Mouse (Mus musculus) thymus, adult 2 months (tissue): Measurements from ENCODE around the gene Myo1c.

Source experiments
- CTCF ChIP-seq: fragments of 200-500 bp; IDR thresholded peaks from 2 replicates; pipeline ENCODE4 v1.5.1; 2012; ENCODE audit warnings: mild to moderate bottlenecking, control low read depth, low read length, moderate library complexity, borderline replicate concordance; ENCODE audit not compliant: control insufficient read depth, poor library complexity, insufficient read depth; ENCODE audit errors: extremely low read depth
- POLR2A ChIP-seq: fragments of 200-500 bp; IDR thresholded peaks from 2 replicates; pipeline ENCODE4 v1.6.1; 2012; ENCODE audit warnings: mild to moderate bottlenecking, low read length, control low read depth, moderate library complexity; ENCODE audit not compliant: control insufficient read depth, poor library complexity, insufficient read depth; ENCODE audit errors: extremely low read depth

DNA sequence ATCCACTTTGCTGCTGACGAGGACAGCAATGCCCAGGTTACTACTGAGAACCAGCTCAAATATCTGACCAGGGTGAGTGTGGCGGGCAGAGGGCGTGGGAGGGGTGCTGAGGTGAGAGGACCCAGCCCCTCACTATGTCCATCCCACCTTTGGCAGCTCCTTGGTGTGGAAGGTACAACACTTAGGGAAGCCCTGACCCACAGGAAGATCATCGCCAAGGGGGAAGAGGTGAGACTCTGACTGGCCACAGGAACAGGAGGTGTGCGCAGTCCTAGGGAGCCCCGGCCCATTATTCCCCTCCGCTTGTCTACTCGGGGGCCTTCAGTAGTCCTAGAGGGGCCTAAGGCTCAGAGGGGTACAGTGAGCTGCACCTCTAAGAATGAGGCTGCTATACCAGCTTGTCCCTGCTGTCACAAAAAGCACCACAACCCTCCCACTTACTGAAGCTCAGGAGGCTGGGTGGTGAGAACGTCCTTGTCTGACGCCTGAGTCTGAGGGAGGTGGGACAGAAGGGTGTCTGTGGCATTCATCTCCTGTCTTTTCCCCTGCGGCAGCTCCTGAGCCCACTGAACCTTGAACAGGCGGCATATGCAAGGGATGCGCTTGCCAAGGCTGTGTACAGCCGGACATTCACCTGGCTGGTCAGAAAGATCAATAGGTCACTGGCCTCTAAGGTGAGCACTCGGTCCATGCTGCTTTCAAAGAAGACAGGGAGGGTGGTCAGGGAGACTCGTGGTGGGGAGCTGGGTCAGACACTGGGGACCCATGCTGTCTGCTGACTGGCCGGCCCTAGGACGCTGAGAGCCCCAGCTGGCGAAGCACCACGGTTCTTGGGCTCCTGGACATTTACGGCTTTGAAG is 10.9 kb downstream of the Myo1c start:
- TF ChIP-seq CTCF (no peak), POLR2A (no peak)
